In the genomic region with DNA sequence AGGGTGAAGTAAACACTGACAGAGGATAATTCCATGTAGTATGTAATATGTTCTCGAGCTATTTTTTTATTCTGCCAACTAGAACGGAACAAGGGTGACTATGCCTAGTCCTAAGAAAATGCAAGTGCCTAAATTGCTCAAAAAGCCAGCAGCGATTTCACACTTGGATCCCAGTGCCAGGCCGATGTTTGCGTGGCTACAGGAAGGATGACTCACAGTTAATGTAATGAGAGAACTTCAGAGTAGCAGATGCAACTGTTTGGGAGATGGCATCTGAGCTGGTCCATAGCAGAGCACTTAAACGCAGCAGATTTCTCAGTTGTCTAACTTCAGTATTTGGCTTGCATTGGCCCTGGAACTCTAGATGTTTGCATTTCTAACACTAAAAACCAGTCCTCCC, we compare ENCODE assay signal across 14 mouse cellular contexts.
"Had no signal": no experiment of that assay in that cellular context is flagged by ENCODE, and none has a peak within 500 bp of the region (broad histone marks: within the 10 kb centered on the region; RNA-seq: fewer than 3 reads in every experiment).

No protein-coding gene starts in this region.

- H3K27ac ChIP-seq: midbrain, embryonic 10.5 days; midbrain, embryonic 12.5 days; neural tube, embryonic 12.5 days; stomach, embryonic 15.5 days; stomach, postnatal 0 days had no signal

- H3K27me3 ChIP-seq: midbrain, embryonic 12.5 days; neural tube, embryonic 12.5 days; stomach, embryonic 15.5 days had no signal

- H3K36me3 ChIP-seq: midbrain, embryonic 10.5 days; midbrain, embryonic 12.5 days; neural tube, embryonic 12.5 days; stomach, embryonic 15.5 days had no signal

- H3K4me2 ChIP-seq: lung, embryonic 14.5 days; midbrain, embryonic 12.5 days; neural tube, embryonic 12.5 days; stomach, embryonic 15.5 days had no signal

- H3K4me1 ChIP-seq: midbrain, embryonic 10.5 days; midbrain, embryonic 12.5 days; neural tube, embryonic 12.5 days; stomach, embryonic 15.5 days had no signal

- H3K9ac ChIP-seq: lung, embryonic 14.5 days; midbrain, embryonic 12.5 days; neural tube, embryonic 12.5 days; stomach, embryonic 15.5 days had no signal

- DNase-seq: lung, adult 18-20 months; lung, embryonic 14.5 days; lung, postnatal 4 days; midbrain, embryonic 14.5 days; right cerebral cortex, postnatal 14 days; thymus, adult 18-20 months; thymus, postnatal 14 days; thymus, postnatal 36 days had no signal

- ATAC-seq: midbrain, embryonic 16.5 days had no signal

- H3K9me3 ChIP-seq: midbrain, embryonic 10.5 days; midbrain, embryonic 12.5 days; neural tube, embryonic 12.5 days; stomach, embryonic 15.5 days had no signal

- H3K4me3 ChIP-seq: midbrain, embryonic 10.5 days; midbrain, embryonic 12.5 days; neural tube, embryonic 12.5 days; stomach, embryonic 15.5 days had no signal
